Mouse (Mus musculus): ENCODE data around the gene Sync. TPM values are rescaled to one million over a fixed set of nuclear protein-coding genes. Genes with fewer than 3 reads are reported as not detected.
A peak's percentile ranks its signal among the peaks of the same experiment; 100 is the strongest.

The Sync gene
- total and polyA plus RNA-seq, 3 experiments, result 0.16 TPM; not detected in 2

DNA sequence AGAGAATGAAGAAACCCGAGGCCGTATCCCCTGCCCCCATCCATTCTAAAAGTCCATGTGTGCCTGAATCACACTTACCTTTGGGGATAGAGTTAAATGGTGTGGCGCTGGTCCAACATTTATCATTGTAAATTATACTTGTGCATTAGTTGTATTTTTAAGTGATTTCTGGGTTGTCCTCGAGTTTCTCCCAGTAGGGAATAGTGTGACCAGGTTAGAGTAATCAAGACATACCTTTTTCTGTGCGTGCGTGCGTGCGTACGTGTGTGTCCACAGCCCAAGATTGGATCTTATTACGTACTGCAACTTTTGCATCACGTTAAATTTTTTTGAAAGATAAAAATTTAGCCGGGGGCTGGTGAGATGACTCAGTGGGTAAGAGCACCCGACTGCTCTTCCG lies 48.9 kb downstream of the Sync start:
- H3K4me1 ChIP-seq (ENCODE audit: control insufficient read depth in 1 of 2, insufficient read depth in 2 of 2), result peaks cover 7 to 49% of the 10 kb centered on the region in 2 experiments; a peak in 3 of 4 replicates

DNA sequence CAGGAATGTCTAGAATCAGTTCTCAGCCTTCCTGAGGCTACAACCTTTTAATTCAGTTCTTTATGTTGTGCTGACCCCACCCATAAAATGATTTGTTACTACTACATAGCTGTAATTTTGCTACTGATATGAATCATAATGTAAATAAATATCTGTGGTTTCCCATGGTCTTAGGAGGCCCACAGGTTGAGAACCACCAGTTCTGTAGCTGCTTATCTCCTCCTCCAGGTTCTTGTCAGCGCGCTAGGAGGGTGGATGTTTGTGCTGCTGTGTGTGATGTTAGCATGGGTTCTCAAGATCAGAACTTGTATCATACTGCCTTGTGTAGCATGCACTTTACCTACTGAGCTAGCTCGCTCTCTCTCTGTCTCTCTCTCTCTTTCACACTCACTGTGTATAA lies 52.3 kb downstream of the Sync start:
- Histone ChIP-seq H3K9ac (ENCODE audit: insufficient read depth, low read depth) (no peak overlapping the region), H3K4me1 (ENCODE audit: control insufficient read depth in 1 of 2, insufficient read depth in 2 of 2) (peaks cover 5 to 24% of the 10 kb centered on the region in 2 experiments; a peak in 3 of 4 replicates), H3K4me2 (ENCODE audit: insufficient read depth, low read depth, poor library complexity, severe bottlenecking) (no peak overlapping the region), H3K4me3 (replicated peaks in 1 of 3; ENCODE audit: low read depth in 2 of 3, low read length in 2 of 3, poor library complexity in 1 of 3) (no peak overlapping the region), H3K79me2 (replicated peaks; ENCODE audit: control insufficient read depth, extremely low read depth, insufficient read depth, poor library complexity, severe bottlenecking) (peaks cover 20% of the 10 kb centered on the region), H3K9me3 (replicated peaks; ENCODE audit: low read length) (no peaks in the 10 kb centered on the region), H3K36me3 (replicated peaks in 1 of 2; ENCODE audit: control insufficient read depth in 1 of 2, insufficient read depth in 1 of 2, low read length in 1 of 2) (peaks cover 28 to 52% of the 10 kb centered on the region in 2 experiments), H3K27ac (ENCODE audit: insufficient read depth, low read depth) (no peak overlapping the region), H3K27me3 (replicated peaks) (no peaks in the 10 kb centered on the region)
- no peak for DNase-seq (ENCODE audit: extremely low read depth)
- in situ Hi-C loops (cut with MboI; ENCODE audit: low pct_ligation_motif_present, low pct_unique_long_range_greater_than_20kb, low sequenced_read_pairs), result no loop called here
- dilution Hi-C loops (cut with MboI; ENCODE audit: extremely low pct_ligation_motif_present, extremely low pct_unique_long_range_greater_than_20kb, low sequenced_read_pairs), result no loop called here
- no peak for TF ChIP-seq RAD21 (IDR thresholded peaks at IDR 0.05; ENCODE audit: low read depth, low read length)
- no peak for TF ChIP-seq ZC3H11A (IDR thresholded peaks at IDR 0.05; ENCODE audit: low read depth, low read length)
- TF ChIP-seq JUN (IDR thresholded peaks at IDR 0.05; ENCODE audit: insufficient read depth, low read depth, low read length), result no peak
- no peak for TF ChIP-seq POLR2A (IDR thresholded peaks at IDR 0.05; ENCODE audit: low read depth, low read length)
- TF ChIP-seq BHLHE40 (IDR thresholded peaks at IDR 0.05; ENCODE audit: low read depth, low read length), result no peak

More for the DNA sequence above, 48.9 kb downstream of the Sync start:
- dilution Hi-C loops (cut with MboI; ENCODE audit: extremely low pct_ligation_motif_present, extremely low pct_unique_long_range_greater_than_20kb, low sequenced_read_pairs), result no loop called here
- Histone ChIP-seq H3K79me2 (replicated peaks; ENCODE audit: control insufficient read depth, extremely low read depth, insufficient read depth, poor library complexity, severe bottlenecking) (peaks cover 54% of the 10 kb centered on the region), H3K4me2 (ENCODE audit: insufficient read depth, low read depth, poor library complexity, severe bottlenecking) (peak overlapping the region; percentile 47), H3K4me3 (replicated peaks in 1 of 3; ENCODE audit: low read depth in 2 of 3, low read length in 2 of 3, poor library complexity in 1 of 3) (peak overlapping the region; percentile 66 to 84 (median 74)), H3K27ac (ENCODE audit: insufficient read depth, low read depth) (peak overlapping the region; percentile 95), H3K27me3 (replicated peaks) (no peaks in the 10 kb centered on the region), H3K9ac (ENCODE audit: insufficient read depth, low read depth) (peak overlapping the region; percentile 99), H3K36me3 (replicated peaks in 1 of 2; ENCODE audit: control insufficient read depth in 1 of 2, insufficient read depth in 1 of 2, low read length in 1 of 2) (peaks cover 28 to 46% of the 10 kb centered on the region in 2 experiments), H3K9me3 (replicated peaks; ENCODE audit: low read length) (no peaks in the 10 kb centered on the region)
- no peak for TF ChIP-seq ELF1 (IDR thresholded peaks at IDR 0.05; ENCODE audit: low read depth, low read length)
- TF ChIP-seq ZKSCAN1 (IDR thresholded peaks at IDR 0.05; ENCODE audit: borderline replicate concordance, low read depth, low read length), result no peak
- no peak for TF ChIP-seq ZMIZ1 (IDR thresholded peaks at IDR 0.05; ENCODE audit: low read depth, low read length)
- TF ChIP-seq UBTF (IDR thresholded peaks at IDR 0.05; ENCODE audit: low read depth, low read length), result no peak
- TF ChIP-seq MAFK (IDR thresholded peaks at IDR 0.05; ENCODE audit: insufficient replicate concordance, low read length), result no peak
- TF ChIP-seq ZC3H11A (IDR thresholded peaks at IDR 0.05; ENCODE audit: low read depth, low read length), result no peak
- in situ Hi-C loops (cut with MboI; ENCODE audit: low pct_ligation_motif_present, low pct_unique_long_range_greater_than_20kb, low sequenced_read_pairs), result no loop called here
- peak; percentile 44 for DNase-seq (ENCODE audit: extremely low read depth)

DNA sequence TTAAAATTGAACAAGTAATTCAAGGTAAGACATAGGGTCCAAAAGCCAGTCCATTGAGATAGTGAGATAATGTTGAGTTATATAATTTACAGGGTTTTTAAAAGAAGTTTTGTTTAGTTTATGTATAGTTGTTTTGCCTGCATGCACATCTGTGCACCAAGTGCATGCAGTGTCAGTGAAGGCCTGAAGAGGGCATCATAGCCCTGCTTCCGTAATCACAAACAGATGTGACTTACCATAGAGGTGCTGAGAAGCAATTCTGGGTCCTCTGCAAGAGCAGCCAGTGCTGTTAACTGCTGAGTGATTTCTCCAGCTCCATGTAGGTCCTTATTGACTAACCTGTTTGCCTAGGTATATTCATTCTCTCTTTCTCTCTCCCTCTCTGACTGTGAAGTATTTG lies 54.5 kb downstream of the Sync start:
- dilution Hi-C loops (cut with MboI; ENCODE audit: extremely low pct_ligation_motif_present, extremely low pct_unique_long_range_greater_than_20kb, low sequenced_read_pairs), result no loop called here
- H3K9ac ChIP-seq (ENCODE audit: insufficient read depth, low read depth), result no peak overlapping the region
- no peak for DNase-seq (ENCODE audit: extremely low read depth)
- no peak overlapping the region for H3K27ac ChIP-seq (ENCODE audit: insufficient read depth, low read depth)
- H3K4me3 ChIP-seq (replicated peaks in 1 of 3; ENCODE audit: low read depth in 2 of 3, low read length in 2 of 3, poor library complexity in 1 of 3), result no peak overlapping the region
- in situ Hi-C loops (cut with MboI; ENCODE audit: low pct_ligation_motif_present, low pct_unique_long_range_greater_than_20kb, low sequenced_read_pairs), result no loop called here
- no peak for TF ChIP-seq ZC3H11A (IDR thresholded peaks at IDR 0.05; ENCODE audit: low read depth, low read length)
- no peak for TF ChIP-seq POLR2A (IDR thresholded peaks at IDR 0.05; ENCODE audit: low read depth, low read length)
- no peak for TF ChIP-seq MYC (IDR thresholded peaks at IDR 0.05; ENCODE audit: low read depth, low read length)
- no peak for TF ChIP-seq ELF1 (IDR thresholded peaks at IDR 0.05; ENCODE audit: low read depth, low read length)
- no peak for TF ChIP-seq TBP (conservative IDR thresholded peaks at IDR 0.05; ENCODE audit: low read depth, low read length)
- no peak overlapping the region for H3K4me2 ChIP-seq (ENCODE audit: insufficient read depth, low read depth, poor library complexity, severe bottlenecking)
- peaks cover 14% of the 10 kb centered on the region for H3K79me2 ChIP-seq (replicated peaks; ENCODE audit: control insufficient read depth, extremely low read depth, insufficient read depth, poor library complexity, severe bottlenecking)
- H3K27me3 ChIP-seq (replicated peaks), result no peaks in the 10 kb centered on the region
- peaks cover 39 to 68% of the 10 kb centered on the region in 2 experiments for H3K36me3 ChIP-seq (replicated peaks in 1 of 2; ENCODE audit: control insufficient read depth in 1 of 2, insufficient read depth in 1 of 2, low read length in 1 of 2)
- H3K4me1 ChIP-seq (ENCODE audit: control insufficient read depth in 1 of 2, insufficient read depth in 2 of 2), result peaks cover 5 to 23% of the 10 kb centered on the region in 2 experiments; a peak in 3 of 4 replicates
- no peaks in the 10 kb centered on the region for H3K9me3 ChIP-seq (replicated peaks; ENCODE audit: low read length)

Measured in CH12.LX (cell line).